33 mouse cellular contexts compared by ENCODE assay signal in the genomic region with DNA sequence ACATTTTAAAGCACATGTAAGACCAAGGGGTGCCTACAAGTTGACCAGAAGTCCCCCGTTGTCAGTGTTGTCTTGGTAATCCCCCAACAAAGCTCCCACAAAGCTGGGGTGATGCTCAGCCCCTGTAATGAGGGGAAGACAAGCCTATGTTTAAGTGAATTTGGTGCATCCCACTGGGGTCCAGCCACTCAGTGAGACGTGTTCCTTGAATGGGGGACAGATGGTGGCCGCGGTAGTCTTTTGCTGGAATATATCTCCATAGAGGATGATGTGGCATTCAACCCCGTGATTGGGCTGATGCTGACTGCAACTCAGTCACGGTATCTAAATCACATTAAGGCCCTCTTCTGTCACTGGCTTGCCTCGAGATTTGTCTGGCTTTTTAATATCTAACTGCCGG. TPM values are rescaled to one million over a fixed set of nuclear protein-coding genes. Genes with fewer than 3 reads are reported as not detected.
DNase-seq lines count a peak whose midpoint lies in the region; ATAC-seq and TF ChIP-seq lines count a peak whose summit lies in the region.
"Had no signal": no experiment of that assay in that cellular context is flagged by ENCODE, and none has a peak within 500 bp of the region (broad histone marks: within the 10 kb centered on the region; RNA-seq: fewer than 3 reads in every experiment).

No protein-coding gene starts in this region.

- H3K4me2 ChIP-seq in midbrain, embryonic 16.5 days (ENCODE audit: low read length), result no peak overlapping the region
- H3K4me2 ChIP-seq: embryonic facial prominence, embryonic 12.5 days; limb, embryonic 13.5 days; liver, embryonic 12.5 days had no signal

- no peaks in the 10 kb centered on the region for H3K9me3 ChIP-seq in midbrain, embryonic 10.5 days (replicated peaks)
- H3K9me3 ChIP-seq in midbrain, embryonic 16.5 days (replicated peaks; ENCODE audit: control insufficient read depth, low read length, poor library complexity, severe bottlenecking), result no peaks in the 10 kb centered on the region
- H3K9me3 ChIP-seq: embryonic facial prominence, embryonic 12.5 days; limb, embryonic 13.5 days; liver, embryonic 12.5 days had no signal

- peak overlapping the region; percentile 52; the same call in 1 of the 2 replicates for H3K27ac ChIP-seq in midbrain, embryonic 10.5 days (replicated peaks)
- no peak overlapping the region for H3K27ac ChIP-seq in midbrain, embryonic 16.5 days (ENCODE audit: low read length)
- H3K27ac ChIP-seq in gastrocnemius, adult 2 months, result no peak overlapping the region
- H3K27ac ChIP-seq: embryonic facial prominence, embryonic 12.5 days; kidney, postnatal 0 days; limb, embryonic 13.5 days; liver, embryonic 12.5 days had no signal

- H3K9ac ChIP-seq in midbrain, embryonic 16.5 days (ENCODE audit: low read depth, low read length), result no peak overlapping the region
- H3K9ac ChIP-seq: embryonic facial prominence, embryonic 12.5 days; limb, embryonic 13.5 days; liver, embryonic 12.5 days had no signal

- TF ChIP-seq CTCF in gastrocnemius, adult 2 months (IDR thresholded peaks at IDR 0.05), result no peak

- 79% methylated on average over 8 of the region's 8 CpGs for WGBS in midbrain, embryonic 10.5 days
- WGBS in midbrain, embryonic 16.5 days, result 34% methylated on average over 8 of the region's 8 CpGs

- peak; percentile 15 to 42 for DNase-seq in cerebellum, postnatal 10 days
- DNase-seq in cerebellum, postnatal 4 days (ENCODE audit: low spot score in 2 of 2), result no peak
- peak; percentile 13 for DNase-seq in layer of hippocampus, adult 9-11 months
- DNase-seq in layer of hippocampus, adult 8-10 months (ENCODE audit: low spot score in 2 of 2), result no peak
- peak; percentile 26 for DNase-seq in midbrain, embryonic 10.5 days (ENCODE audit: low spot score)
- DNase-seq in gastrocnemius, adult 2 months, result no peak
- no peak for DNase-seq in ovary, postnatal 36 days (ENCODE audit: low spot score)
- DNase-seq: adrenal gland, postnatal 14 days; cerebellum, adult 8-10 months; gastrocnemius, postnatal 36 days; heart, postnatal 36 days; kidney, adult 18-20 months; layer of hippocampus, postnatal 36 days; lung, adult 18-20 months; lung, postnatal 10 days; retina, postnatal 1 day; right cerebral cortex, postnatal 25 days; spleen, adult 18-20 months; thymus, postnatal 14 days had no signal

- intact Hi-C loops in gastrocnemius, adult 2 months (cut with DNase I), result no loop called here

- no peak overlapping the region for H3K4me3 ChIP-seq in midbrain, embryonic 10.5 days
- H3K4me3 ChIP-seq in midbrain, embryonic 16.5 days (ENCODE audit: low read depth, low read length), result no peak overlapping the region
- no peak overlapping the region for H3K4me3 ChIP-seq in gastrocnemius, adult 2 months
- H3K4me3 ChIP-seq: embryonic facial prominence, embryonic 12.5 days; limb, embryonic 13.5 days; liver, embryonic 12.5 days had no signal

- H3K36me3 ChIP-seq in midbrain, embryonic 10.5 days, result peaks cover 28% of the 10 kb centered on the region
- H3K36me3 ChIP-seq in midbrain, embryonic 16.5 days (ENCODE audit: control insufficient read depth, insufficient read depth, low read length), result no peaks in the 10 kb centered on the region

- H3K27me3 ChIP-seq in midbrain, embryonic 10.5 days (ENCODE audit: low read depth, poor library complexity, severe bottlenecking), result no peaks in the 10 kb centered on the region
- no peaks in the 10 kb centered on the region for H3K27me3 ChIP-seq in midbrain, embryonic 16.5 days (ENCODE audit: control insufficient read depth, insufficient read depth, low read depth, low read length)
- H3K27me3 ChIP-seq: embryonic facial prominence, embryonic 12.5 days; limb, embryonic 13.5 days; liver, embryonic 12.5 days had no signal

- H3K4me1 ChIP-seq in midbrain, embryonic 10.5 days, result peaks cover 31% of the 10 kb centered on the region
- H3K4me1 ChIP-seq in midbrain, embryonic 16.5 days (ENCODE audit: control insufficient read depth, insufficient read depth, low read length), result 0 out of 2 replicates have a peak, but pooled peaks cover 4% of the 10 kb centered on the region
- H3K4me1 ChIP-seq: embryonic facial prominence, embryonic 12.5 days; limb, embryonic 13.5 days; liver, embryonic 12.5 days had no signal

- ATAC-seq in midbrain, embryonic 16.5 days, result 0 out of 2 replicates have a peak, but pooled peaks have one; percentile 52
- ATAC-seq: forebrain, embryonic 14.5 days; inflammation-experienced regulatory T-cells, adult 6 months; liver, embryonic 12.5 days had no signal

RNA-seq across cellular contexts. Expression of a gene that starts 9.4 kb away (rescaled TPM):
- not detected for total RNA-seq in layer of hippocampus, adult 8-10 months (2022)
- polyA plus RNA-seq in midbrain, embryonic 10.5 days (2016; fragmentation: Nextera tagmentation; extraction: Ambion mirVana), result not detected in 2 replicates
- not detected in 2 replicates for polyA plus RNA-seq in midbrain, embryonic 16.5 days (2015; fragmentation: Nextera tagmentation; extraction: Ambion mirVana)
- not detected for total RNA-seq in gastrocnemius, adult 2 months (2021)
- total RNA-seq: adrenal gland, postnatal 14 days; gastrocnemius, postnatal 36 days; heart, adult 8-10 months; heart, postnatal 36 days; layer of hippocampus, postnatal 36 days; left cerebral cortex, postnatal 14 days; monocyte, adult 5-6 weeks had no signal
- polyA plus RNA-seq: cortical plate, adult 2 months; embryonic facial prominence, embryonic 12.5 days; forebrain, embryonic 14.5 days; heart, embryonic 14.5 days; inflammation-experienced regulatory T-cells, adult 6 months; kidney, postnatal 0 days; large intestine, adult 2 months; limb, embryonic 13.5 days; liver, embryonic 12.5 days; neural tube, embryonic 11.5 days had no signal

Comparison
In these comparisons a context has a peak if more than half of its experiments do, and no peak if none do; other contexts are left out.
1. DNase-seq: peak in cerebellum, postnatal 10 days (2 of 2), layer of hippocampus, adult 9-11 months (single experiment) and midbrain, embryonic 10.5 days (single experiment); none in cerebellum, postnatal 4 days (0 of 2), layer of hippocampus, adult 8-10 months (0 of 2), gastrocnemius, adult 2 months (single experiment) and ovary, postnatal 36 days (single experiment).